Mouse (Mus musculus) embryonic facial prominence, embryonic 15.5 days (tissue): ENCODE measurements at regions not wholly inside any gene's neighbourhood (a gene's known extent, or its start where the extent isn't known, plus 50 kb on each side); places are given as distances from the start of the nearest gene placed in this dataset.

Source experiments
- ATAC-seq: fragments of 200-750 bp; cut with Nextera tagmentation; 2 replicates; pipeline ENCODE4 v1.8.0; 2017; ENCODE audit warnings: low read depth, moderate TSS enrichment; ENCODE audit not compliant: insufficient number of reproducible peaks, low FRiP score, low TSS enrichment
- H3K27ac ChIP-seq: fragments of 300-500 bp; sonication (generic); replicated peaks from 2 replicates; pipeline ENCODE4 v1.5.1; 2015; ENCODE audit warnings: mild to moderate bottlenecking, inconsistent platforms
- H3K27me3 ChIP-seq: fragments of 300-500 bp; sonication (generic); 2 replicates; pipeline ENCODE4 v1.6.1; 2015; ENCODE audit warnings: inconsistent platforms
- H3K36me3 ChIP-seq: fragments of 300-500 bp; sonication (generic); 2 replicates; pipeline ENCODE4 v1.6.1; 2015; ENCODE audit warnings: mild to moderate bottlenecking, inconsistent platforms
- H3K4me1 ChIP-seq: fragments of 300-500 bp; sonication (generic); 2 replicates; pipeline ENCODE4 v1.6.1; 2015; ENCODE audit warnings: inconsistent platforms
- H3K4me2 ChIP-seq: fragments of 300-500 bp; sonication (generic); replicated peaks from 2 replicates; pipeline ENCODE4 v1.6.1; 2015; ENCODE audit warnings: mild to moderate bottlenecking, inconsistent platforms
- H3K4me3 ChIP-seq: fragments of 300-500 bp; sonication (generic); replicated peaks from 2 replicates; pipeline ENCODE4 v1.5.1; 2015; ENCODE audit warnings: mild to moderate bottlenecking, inconsistent platforms
- H3K9ac ChIP-seq: fragments of 300-500 bp; sonication (generic); 2 replicates; pipeline ENCODE4 v1.6.1; 2015; ENCODE audit warnings: inconsistent platforms
- H3K9me3 ChIP-seq: fragments of 300-500 bp; sonication (generic); replicated peaks from 2 replicates; pipeline ENCODE4 v1.6.1; 2016; ENCODE audit warnings: inconsistent platforms
- WGBS: fragments of 180-500 bp; shearing (Covaris S2); methylation state at CpG from one replicate; pipeline ENCODE4 v1.1.7; 2015; 5-methylcytosine and 5-hydroxymethylcytosine counted together

DNA sequence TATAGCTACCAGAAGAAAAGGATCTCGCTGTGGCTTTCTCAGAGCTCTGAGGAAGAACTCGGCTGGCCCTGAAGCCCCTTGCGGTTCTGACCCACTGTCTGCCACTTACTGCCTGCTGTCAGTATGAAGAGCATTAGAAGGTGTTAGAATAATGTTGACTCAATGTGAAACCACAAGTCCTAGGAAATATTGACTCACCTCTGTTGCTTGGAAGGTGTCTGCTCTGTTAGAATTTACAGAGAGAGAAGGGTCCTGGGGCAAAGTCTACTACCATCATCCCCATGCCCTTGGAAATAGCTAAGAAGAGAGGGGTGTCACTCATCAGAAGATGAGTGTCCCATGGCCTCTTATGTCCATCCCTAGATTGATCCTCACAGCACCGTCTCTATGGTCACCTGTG, 197.9 kb downstream of the Hlx start:
- H3K4me2 ChIP-seq: no peak overlapping the region
- no peak overlapping the region for H3K9ac ChIP-seq
- 90% methylated on average over 4 of the region's 4 CpGs for WGBS
- ATAC-seq: no peak
- no peaks in the 10 kb centered on the region for H3K9me3 ChIP-seq
- no peaks in the 10 kb centered on the region for H3K27me3 ChIP-seq
- no peaks in the 10 kb centered on the region for H3K36me3 ChIP-seq
- H3K4me1 ChIP-seq: 0 out of 2 replicates have a peak, but pooled peaks cover 14% of the 10 kb centered on the region
- H3K27ac ChIP-seq: no peak overlapping the region
- H3K4me3 ChIP-seq: no peak overlapping the region

GRCm38 (mm10) chr1:184533870-184534269, 198.5 kb downstream of the Hlx start:
- WGBS: 52% methylated on average over 5 of the region's 5 CpGs

DNA sequence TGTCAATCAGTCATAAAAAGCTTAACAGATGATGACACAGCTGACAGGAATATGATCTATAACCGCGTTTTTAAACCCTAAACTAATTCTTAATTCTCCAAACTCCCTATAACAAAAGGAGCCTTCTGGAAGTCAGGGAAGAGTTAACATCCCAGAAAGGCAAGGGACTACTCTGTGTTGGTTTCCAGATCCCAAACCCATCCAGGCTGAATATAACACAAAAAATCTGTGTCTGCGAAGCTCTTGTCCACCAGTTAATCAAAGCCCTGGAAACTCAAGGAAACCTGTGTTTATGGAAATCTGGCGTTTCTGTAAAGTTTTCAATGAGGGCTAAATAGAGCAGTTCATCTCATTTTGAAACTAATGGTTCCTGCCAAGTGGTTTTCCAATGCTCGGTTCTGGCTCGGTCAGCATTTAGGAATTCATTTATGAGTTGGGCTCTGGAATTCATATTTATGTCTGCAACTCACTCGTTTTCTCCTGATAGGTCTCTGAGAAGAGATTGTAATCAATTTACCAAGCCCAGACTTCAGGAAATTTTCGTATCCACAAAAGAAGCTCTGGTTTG, 199.8 kb downstream of the Hlx start:
- no peaks in the 10 kb centered on the region for H3K9me3 ChIP-seq
- peak; percentile 70 for ATAC-seq
- H3K4me3 ChIP-seq: no peak overlapping the region
- H3K9ac ChIP-seq: no peak overlapping the region
- WGBS: 36% methylated on average over 8 of the region's 8 CpGs
- H3K4me2 ChIP-seq: peak overlapping the region; percentile 13; the same call in 1 of the 2 replicates
- 0 out of 2 replicates have a peak, but pooled peaks cover 14% of the 10 kb centered on the region for H3K4me1 ChIP-seq
- H3K36me3 ChIP-seq: no peaks in the 10 kb centered on the region
- H3K27me3 ChIP-seq: no peaks in the 10 kb centered on the region
- no peak overlapping the region for H3K27ac ChIP-seq

More at GRCm38 (mm10) chr1:184533870-184534269, 198.5 kb downstream of the Hlx start:
- Histone ChIP-seq H3K9me3 (no peaks in the 10 kb centered on the region), H3K27me3 (no peaks in the 10 kb centered on the region), H3K4me1 (0 out of 2 replicates have a peak, but pooled peaks cover 14% of the 10 kb centered on the region), H3K9ac (no peak overlapping the region), H3K4me3 (no peak overlapping the region), H3K36me3 (no peaks in the 10 kb centered on the region), H3K27ac (no peak overlapping the region), H3K4me2 (no peak overlapping the region)
- ATAC-seq: no peak

GRCm38 (mm10) chr1:184530606-184531320, 201.7 kb downstream of the Hlx start:
- H3K4me3 ChIP-seq: no peak overlapping the region
- no peak for ATAC-seq
- H3K4me2 ChIP-seq: no peak overlapping the region
- no peaks in the 10 kb centered on the region for H3K36me3 ChIP-seq
- H3K4me1 ChIP-seq: 0 out of 2 replicates have a peak, but pooled peaks cover 14% of the 10 kb centered on the region
- WGBS: 52% methylated on average over 3 of the region's 3 CpGs
- no peak overlapping the region for H3K27ac ChIP-seq
- H3K9me3 ChIP-seq: no peaks in the 10 kb centered on the region
- no peak overlapping the region for H3K9ac ChIP-seq
- no peaks in the 10 kb centered on the region for H3K27me3 ChIP-seq

- no peaks in the 10 kb centered on the region for H3K9me3 ChIP-seq
- 67% methylated on average over 4 of the region's 4 CpGs for WGBS
- no peak overlapping the region for H3K9ac ChIP-seq
- H3K4me3 ChIP-seq: no peak overlapping the region
- no peaks in the 10 kb centered on the region for H3K4me1 ChIP-seq
- no peak overlapping the region for H3K4me2 ChIP-seq
- H3K27ac ChIP-seq: no peak overlapping the region
- no peaks in the 10 kb centered on the region for H3K27me3 ChIP-seq
- ATAC-seq: no peak
- H3K36me3 ChIP-seq: no peaks in the 10 kb centered on the region
Observed at GRCm38 (mm10) chr1:184525740-184526139, 206.7 kb downstream of the Hlx start.

DNA sequence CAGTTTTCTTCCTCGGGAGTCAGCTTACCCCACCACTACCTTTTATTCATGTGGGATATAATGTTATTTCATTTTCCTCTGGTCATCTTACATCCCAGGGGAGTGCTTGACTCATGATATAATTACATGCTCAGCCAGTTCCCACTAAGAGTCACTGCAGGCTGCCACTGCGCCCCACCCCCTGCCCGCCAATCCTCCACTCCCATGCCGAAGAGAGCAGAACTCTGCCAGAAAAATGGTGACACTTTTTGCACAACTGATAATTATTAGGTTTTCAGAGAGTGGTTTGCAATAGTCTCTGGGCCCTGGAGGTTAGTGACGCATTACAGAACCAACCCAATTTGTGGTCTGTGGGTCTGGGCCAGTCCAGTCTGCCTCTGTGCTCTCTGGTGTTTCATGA, 212.9 kb downstream of the Hlx start:
- ATAC-seq: peak; percentile 80
- no peak overlapping the region for H3K9ac ChIP-seq
- H3K27ac ChIP-seq: no peak overlapping the region
- WGBS: 50% methylated on average over 5 of the region's 5 CpGs
- no peaks in the 10 kb centered on the region for H3K9me3 ChIP-seq
- H3K36me3 ChIP-seq: no peaks in the 10 kb centered on the region
- H3K4me2 ChIP-seq: no peak overlapping the region
- H3K4me1 ChIP-seq: no peaks in the 10 kb centered on the region
- no peak overlapping the region for H3K4me3 ChIP-seq
- no peaks in the 10 kb centered on the region for H3K27me3 ChIP-seq

- 78% methylated on average over 4 of the region's 4 CpGs for WGBS
- no peak for ATAC-seq
- Histone ChIP-seq H3K4me2 (no peak overlapping the region), H3K27me3 (no peaks in the 10 kb centered on the region), H3K9me3 (no peaks in the 10 kb centered on the region), H3K9ac (no peak overlapping the region), H3K27ac (no peak overlapping the region), H3K4me3 (no peak overlapping the region), H3K36me3 (no peaks in the 10 kb centered on the region), H3K4me1 (no peaks in the 10 kb centered on the region)
Observed at GRCm38 (mm10) chr1:184504663-184505062, 227.8 kb downstream of the Hlx start.

- Histone ChIP-seq H3K9ac (no peak overlapping the region), H3K4me3 (no peak overlapping the region), H3K4me2 (no peak overlapping the region), H3K27me3 (no peaks in the 10 kb centered on the region), H3K4me1 (no peaks in the 10 kb centered on the region), H3K36me3 (no peaks in the 10 kb centered on the region), H3K27ac (no peak overlapping the region), H3K9me3 (no peaks in the 10 kb centered on the region)
- no peak for ATAC-seq
- WGBS: 79% methylated on average over 4 of the region's 4 CpGs
Observed at GRCm38 (mm10) chr1:184503827-184504355, 228.5 kb downstream of the Hlx start.

GRCm38 (mm10) chr1:184500702-184501101, 231.7 kb downstream of the Hlx start:
- Histone ChIP-seq H3K9ac (no peak overlapping the region), H3K9me3 (no peaks in the 10 kb centered on the region), H3K4me2 (no peak overlapping the region), H3K4me1 (no peaks in the 10 kb centered on the region), H3K4me3 (no peak overlapping the region), H3K27me3 (no peaks in the 10 kb centered on the region), H3K36me3 (no peaks in the 10 kb centered on the region), H3K27ac (no peak overlapping the region)
- no peak for ATAC-seq
- WGBS: 72% methylated on average over 5 of the region's 5 CpGs

DNA sequence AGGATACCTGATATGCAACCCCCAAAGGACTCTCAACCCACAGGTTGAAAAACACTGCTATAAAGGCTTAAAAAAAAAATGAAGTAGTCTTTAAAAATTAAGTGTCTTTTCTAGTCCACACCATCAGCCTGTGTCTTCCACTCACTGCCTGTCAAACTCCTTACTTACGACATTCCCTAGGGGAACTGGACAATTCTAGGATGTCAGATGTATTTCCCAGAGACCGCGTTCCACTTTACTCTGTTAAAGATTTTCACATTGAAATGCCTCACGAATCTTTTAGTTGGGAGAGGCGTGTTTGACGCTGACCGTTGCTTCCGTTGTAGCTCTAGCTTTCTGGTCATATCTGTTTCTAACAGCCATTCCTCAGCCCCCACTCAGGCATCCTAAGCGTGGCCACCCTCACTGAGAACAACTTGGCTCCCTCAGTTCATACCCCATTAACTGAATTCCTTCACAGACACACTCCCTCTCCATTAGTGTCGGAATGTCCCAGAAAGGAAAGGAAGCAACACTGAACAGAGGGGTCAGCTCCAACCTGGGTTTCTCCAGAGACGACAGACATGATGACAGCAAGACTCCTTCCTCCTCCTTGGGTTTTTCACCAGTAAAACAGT, 233.4 kb downstream of the Hlx start:
- no peak overlapping the region for H3K4me2 ChIP-seq
- no peaks in the 10 kb centered on the region for H3K27me3 ChIP-seq
- H3K27ac ChIP-seq: no peak overlapping the region
- no peak for ATAC-seq
- no peaks in the 10 kb centered on the region for H3K9me3 ChIP-seq
- no peaks in the 10 kb centered on the region for H3K36me3 ChIP-seq
- no peak overlapping the region for H3K4me3 ChIP-seq
- no peak overlapping the region for H3K9ac ChIP-seq
- 76% methylated on average over 11 of the region's 11 CpGs for WGBS
- H3K4me1 ChIP-seq: no peaks in the 10 kb centered on the region

GRCm38 (mm10) chr1:184497007-184497406, 235.4 kb downstream of the Hlx start:
- no peaks in the 10 kb centered on the region for H3K9me3 ChIP-seq
- H3K4me1 ChIP-seq: no peaks in the 10 kb centered on the region
- no peak overlapping the region for H3K4me2 ChIP-seq
- H3K36me3 ChIP-seq: no peaks in the 10 kb centered on the region
- H3K4me3 ChIP-seq: no peak overlapping the region
- H3K27ac ChIP-seq: no peak overlapping the region
- no peaks in the 10 kb centered on the region for H3K27me3 ChIP-seq
- WGBS: 32% methylated on average over 1 of the region's 1 CpGs
- ATAC-seq: no peak
- H3K9ac ChIP-seq: no peak overlapping the region
